Mouse (Mus musculus) kidney, adult 8-10 months (tissue): ENCODE results near the gene Spock2.
A peak's percentile ranks its signal among the peaks of the same experiment; 100 is the strongest.
"Not testable (repeated sequence)": the region's sequence is repeated elsewhere in the genome, so short reads cannot be mapped to it uniquely, and the experiment has no call there.

Source experiments
- DNase-seq, 2 experiments: peaks; one replicate each; pipeline ENCODE4 v3.0.0; 2022

The Spock2 gene

GRCm38 (mm10) chr10:60108321-60109111 is 2.5 kb downstream of the Spock2 start:
- no peak for DNase-seq

DNA sequence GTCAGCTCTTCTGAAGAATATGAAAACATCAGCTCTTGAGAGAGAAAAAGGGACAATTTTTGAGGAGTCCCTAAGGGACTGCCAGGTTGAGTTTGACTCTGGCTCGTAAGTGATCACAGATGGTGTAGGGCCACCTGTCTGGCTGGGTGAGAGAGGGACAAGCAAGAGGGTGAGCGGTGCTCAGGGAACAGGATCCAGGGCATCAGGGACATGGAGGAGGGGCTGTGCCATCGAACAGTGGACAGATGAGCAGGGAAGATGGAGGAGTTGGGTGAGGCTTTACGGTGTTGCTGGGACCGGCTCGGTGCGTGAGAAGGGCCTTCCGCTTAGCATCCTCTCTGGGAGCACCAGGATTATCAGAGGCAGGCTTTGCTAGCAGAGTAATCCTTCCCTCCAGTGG is 3.3 kb downstream of the Spock2 start:
- DNase-seq = no peak

DNA sequence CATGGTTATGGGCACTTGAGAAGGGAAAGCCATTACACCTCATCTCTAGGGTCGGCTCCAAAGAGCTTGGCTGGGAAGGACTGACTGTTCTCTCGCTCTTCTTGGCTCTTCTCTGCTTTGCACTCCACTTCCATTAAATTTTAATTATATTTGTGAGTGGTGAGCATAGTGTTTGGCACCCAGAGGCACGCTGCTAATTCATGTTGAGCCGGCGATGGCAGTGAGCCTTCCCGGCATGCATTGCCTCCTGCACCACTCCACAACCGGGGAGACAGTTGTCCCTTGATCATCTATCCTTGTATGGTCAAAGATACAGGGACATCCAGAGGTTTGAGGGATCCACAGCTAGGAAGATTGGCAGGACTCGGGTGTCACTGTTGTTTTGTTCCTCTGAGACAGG is 4.0 kb downstream of the Spock2 start:
- no peak for DNase-seq

DNA sequence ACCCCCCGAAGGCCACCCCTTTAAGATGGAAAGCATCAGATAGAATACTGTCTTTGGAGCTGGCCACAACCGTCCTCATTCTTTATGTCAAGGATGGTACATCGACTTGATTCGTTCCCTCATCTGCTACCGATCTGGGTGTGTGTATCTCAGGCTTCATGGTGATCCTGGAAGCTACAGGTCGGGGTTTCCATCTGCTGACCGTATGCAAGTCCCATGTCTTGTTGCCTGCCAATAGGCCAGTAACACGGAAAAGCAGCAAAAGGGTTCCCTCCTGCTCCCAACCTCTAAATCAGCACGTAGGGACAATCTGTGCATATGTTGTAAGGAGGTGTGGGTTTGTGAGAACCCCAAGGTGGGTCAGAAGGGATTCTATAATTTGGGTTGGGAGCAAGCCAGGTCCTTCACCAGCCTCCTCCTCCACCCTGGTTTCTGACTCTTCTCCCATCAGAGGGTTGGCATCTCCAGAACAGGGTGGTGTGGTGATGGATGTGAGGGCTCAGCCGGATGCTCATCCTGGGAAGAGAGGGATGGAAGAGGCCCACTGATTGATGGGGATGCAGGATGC is 5.0 kb downstream of the Spock2 start:
- no peak for DNase-seq

DNA sequence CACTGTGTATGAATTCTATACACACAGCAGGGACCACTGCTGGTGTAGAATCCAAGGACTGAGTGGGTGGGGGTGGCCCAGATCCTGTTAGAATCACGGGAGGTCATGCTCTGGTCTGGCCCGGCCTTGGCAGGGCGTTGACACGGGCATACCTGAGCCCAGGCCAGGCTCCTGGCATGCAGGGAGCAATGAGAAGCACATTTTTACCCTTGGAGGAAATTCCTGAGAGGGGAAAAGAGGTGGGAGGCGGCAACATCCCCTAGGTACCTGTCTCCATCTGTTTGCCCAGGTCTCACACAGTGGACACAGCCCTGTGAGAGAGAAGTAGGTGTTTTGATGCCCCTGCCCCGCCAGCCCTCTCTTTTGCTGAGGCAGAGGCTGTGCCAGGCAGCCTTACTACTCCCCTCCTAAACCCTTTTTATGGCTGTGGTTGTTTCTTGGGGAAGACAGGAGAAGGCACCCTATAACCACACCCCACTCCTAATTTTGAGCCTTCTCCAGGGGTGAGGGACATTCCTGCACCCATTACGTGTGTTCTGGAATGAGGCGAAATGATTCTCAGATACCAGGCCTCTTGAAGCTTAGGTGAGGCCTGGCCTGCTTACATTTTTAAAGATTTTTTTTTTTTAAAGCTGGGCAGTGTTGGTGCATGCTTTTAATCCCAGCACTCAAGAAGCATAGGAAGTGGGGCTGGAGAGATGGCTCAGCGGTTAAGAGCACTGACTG is 8.1 kb downstream of the Spock2 start:
- peak in 1 of 2 experiments; percentile 36 for DNase-seq

GRCm38 (mm10) chr10:60115345-60116185 is 9.5 kb downstream of the Spock2 start:
- DNase-seq = no peak

DNA sequence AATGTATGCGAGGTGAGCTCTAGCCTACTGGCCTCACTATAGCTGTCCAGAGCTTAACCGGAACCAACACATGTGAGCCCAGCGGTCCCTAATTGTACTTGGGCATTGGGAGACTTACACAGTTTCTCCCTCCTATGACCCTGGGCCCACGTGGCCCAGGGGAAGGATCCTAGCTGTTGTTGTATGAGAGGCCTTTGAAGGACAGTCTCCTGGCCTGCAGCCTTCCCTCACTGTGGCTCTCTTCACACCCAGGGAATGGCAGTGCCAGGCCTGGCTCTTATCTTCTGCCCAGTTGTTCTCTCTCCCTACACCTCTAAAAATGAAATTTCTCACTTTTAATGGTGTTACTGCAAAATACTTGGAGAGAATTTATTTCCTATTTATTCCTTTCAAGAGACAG is 11.0 kb downstream of the Spock2 start:
- DNase-seq = no peak

GRCm38 (mm10) chr10:60118464-60118863 is 12.4 kb downstream of the Spock2 start:
- no peak for DNase-seq

DNA sequence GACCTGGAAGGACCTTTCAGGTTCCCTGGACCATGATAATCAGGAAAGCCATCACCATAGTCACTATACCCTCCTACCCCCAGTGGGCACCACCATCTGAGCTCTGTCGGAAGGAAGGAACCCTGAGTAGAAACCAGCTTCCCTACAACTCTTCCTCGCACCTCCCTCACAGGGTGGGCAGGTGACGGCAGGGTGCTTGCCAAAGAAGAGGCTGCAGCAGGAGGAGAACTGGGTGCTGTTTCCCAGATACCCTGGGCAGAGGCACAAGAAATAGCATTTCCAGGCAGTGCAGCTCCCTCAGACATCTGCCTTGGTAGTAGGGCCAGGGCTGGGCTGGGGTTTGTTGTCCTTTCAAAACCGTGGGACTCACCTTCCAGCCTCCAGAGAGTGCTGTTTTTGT is 14.6 kb downstream of the Spock2 start:
- no peak for DNase-seq

GRCm38 (mm10) chr10:60124078-60124477 is 18.1 kb downstream of the Spock2 start:
- no peak for DNase-seq

DNA sequence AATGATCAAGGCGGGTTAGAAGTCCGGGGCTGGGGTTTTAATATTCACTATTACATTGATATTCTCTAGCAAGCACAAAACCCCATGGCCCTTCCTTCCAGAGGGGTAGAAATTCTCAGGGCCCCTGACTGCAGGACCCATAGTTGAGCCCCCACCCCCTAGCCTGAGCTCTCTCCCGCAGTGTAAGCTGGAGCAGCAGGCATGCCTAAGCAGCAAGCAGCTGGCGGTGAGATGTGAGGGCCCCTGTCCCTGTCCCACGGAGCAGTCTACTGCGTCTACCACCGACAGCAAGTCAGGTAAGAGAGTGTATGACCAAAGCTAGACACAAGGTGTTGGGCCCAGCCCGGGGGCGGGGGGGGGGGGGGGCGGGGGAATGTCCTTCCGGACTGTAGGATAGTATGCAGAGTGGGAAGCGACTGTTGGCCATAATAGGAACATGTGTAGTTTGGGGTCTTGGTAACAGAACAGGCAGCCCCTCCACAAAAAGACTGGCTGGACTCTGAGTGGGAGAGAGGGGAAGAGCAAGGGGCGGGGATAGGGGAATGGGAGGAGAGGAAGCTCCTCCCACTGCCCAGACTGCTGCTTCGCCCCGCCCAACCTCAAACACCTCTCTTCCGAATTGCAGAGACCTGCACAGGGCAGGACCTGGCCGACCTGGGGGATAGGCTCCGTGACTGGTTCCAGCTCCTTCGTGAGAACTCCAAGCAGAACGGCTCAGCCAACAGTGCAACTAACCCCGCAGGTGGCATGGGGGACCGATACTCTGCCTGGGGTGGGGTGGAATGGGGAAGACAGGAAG is 19.7 kb downstream of the Spock2 start:
- no peak for DNase-seq

DNA sequence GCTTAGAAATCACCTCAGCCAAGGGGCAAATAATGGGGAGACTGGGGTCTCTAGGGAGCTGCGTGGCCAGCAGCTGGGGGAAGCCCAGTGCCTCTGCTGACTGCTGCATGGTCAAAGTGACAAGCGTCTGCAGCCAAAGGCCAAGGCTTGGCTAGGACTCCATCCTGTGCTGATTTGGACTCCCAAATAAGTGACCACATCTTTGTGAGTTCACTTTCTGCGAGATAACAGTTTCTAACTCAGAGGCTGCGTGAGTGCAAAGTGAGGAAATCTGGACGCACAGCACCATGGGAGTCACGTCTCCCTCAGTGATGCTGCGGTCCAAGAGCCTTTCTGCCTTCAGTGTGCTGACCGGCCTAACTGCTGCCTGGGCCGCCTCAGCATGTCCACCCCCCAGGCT is 22.3 kb downstream of the Spock2 start:
- no peak for DNase-seq

- DNase-seq = no peak
Measured at GRCm38 (mm10) chr10:60130504-60130903, 24.5 kb downstream of the Spock2 start.

- DNase-seq = no peak
Measured at GRCm38 (mm10) chr10:60133501-60133900, 27.5 kb downstream of the Spock2 start.

GRCm38 (mm10) chr10:60134201-60134600 is 28.2 kb downstream of the Spock2 start:
- no peak for DNase-seq

DNA sequence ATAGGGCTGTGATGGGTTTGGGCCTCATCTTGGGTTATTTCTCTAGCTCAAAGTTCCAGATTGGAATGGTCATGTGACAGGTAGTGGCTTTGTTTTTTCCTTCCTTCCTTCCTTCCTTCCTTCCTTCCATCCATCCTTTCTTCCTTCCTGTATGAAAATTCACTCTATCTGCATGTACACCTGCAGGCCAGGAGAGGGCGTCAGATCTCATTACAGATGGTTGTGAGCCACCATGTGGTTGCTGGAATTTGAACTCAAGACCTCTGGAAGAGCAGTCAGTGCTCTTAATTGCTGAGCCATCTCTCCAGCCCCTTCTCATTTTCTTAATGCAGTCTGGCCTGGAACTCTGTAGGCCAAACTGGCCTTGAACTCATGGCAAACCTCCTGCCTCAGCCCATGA is 30.0 kb downstream of the Spock2 start:
- DNase-seq = not testable (repeated sequence)

- DNase-seq = no peak
Measured at GRCm38 (mm10) chr10:60136935-60137334, 30.9 kb downstream of the Spock2 start.

GRCm38 (mm10) chr10:60138680-60139079 is 32.7 kb downstream of the Spock2 start:
- no peak for DNase-seq

GRCm38 (mm10) chr10:60140751-60141150 is 34.7 kb downstream of the Spock2 start:
- DNase-seq = no peak

GRCm38 (mm10) chr10:60141656-60142160 is 35.7 kb downstream of the Spock2 start:
- DNase-seq = no peak

DNA sequence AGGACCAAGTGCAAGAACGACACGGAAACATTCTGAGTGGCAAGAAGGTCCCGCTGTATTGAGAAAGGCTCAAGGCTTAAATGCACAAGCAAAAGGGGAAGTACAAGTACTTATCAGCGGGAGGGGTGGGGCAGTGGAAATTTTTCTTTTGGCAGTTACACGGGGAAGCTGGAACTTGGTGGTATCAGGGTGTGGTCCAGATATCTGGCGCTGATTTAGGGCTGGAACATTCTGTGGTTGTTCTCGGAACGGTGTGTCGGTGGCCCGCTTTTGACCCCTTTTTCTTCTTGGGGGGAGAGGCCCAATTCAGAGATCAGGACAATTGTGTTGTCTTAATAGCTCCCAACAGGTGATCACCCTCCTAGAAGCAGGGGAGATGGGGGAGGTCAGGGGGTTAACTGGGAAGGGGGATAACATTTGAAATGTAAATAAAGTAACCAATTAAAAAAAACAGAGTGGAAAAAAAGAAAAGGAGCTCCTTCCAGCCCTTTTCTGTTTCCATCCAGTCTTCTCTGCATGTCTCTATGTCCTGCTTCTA is 41.6 kb downstream of the Spock2 start:
- DNase-seq = not testable (repeated sequence)

DNA sequence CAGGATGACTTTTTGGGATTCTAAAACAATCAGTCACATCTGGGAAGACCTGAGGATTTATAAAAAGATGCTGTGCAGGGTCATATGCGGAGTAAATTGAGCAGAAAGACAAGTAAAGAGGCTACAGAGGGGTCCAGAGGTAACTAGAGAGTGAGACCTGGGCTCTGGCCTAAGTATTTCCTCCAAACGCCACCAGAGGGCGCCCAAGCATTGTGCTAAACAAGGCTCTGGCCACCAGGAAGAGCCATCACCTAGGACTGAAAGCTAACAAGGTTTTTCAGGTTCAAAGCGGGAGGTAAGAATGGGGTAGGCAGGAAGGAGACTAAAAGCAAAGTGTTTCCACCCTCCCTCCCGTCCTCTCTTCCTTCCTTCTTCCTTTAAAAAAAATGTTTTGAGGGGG is 42.1 kb downstream of the Spock2 start:
- DNase-seq = peak; percentile 48 to 83
